Mouse (Mus musculus) cerebellum, adult 11-12 months (tissue): ENCODE results near the gene Gm1123.

Experiments used
- DNase-seq: peaks from one replicate; pipeline ENCODE4 v3.0.0; 2022

The Gm1123 gene

DNA sequence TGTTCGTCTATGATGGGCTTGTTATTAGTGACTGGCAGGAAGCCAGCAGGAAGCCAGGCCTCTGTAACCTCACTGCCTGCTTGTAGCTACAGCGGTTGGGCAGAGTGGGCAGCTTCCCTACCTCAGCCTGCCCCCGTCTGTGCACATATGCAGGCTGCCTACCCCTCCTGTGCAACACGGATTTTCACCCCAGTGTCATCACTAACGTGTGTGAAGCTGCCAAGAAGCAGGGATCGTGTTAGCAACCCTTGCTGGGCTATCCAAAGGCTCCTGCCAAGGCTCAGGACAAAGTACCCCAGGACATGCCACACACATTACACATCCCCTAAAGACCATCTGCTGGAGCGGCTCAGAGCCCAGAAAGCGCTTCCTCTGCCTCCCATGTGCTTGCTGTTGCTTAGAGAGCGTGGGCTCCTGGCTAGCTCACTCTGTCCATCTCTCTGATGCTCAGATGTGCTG, 35.6 kb downstream of the Gm1123 start:
- DNase-seq: peak; percentile 90

DNA sequence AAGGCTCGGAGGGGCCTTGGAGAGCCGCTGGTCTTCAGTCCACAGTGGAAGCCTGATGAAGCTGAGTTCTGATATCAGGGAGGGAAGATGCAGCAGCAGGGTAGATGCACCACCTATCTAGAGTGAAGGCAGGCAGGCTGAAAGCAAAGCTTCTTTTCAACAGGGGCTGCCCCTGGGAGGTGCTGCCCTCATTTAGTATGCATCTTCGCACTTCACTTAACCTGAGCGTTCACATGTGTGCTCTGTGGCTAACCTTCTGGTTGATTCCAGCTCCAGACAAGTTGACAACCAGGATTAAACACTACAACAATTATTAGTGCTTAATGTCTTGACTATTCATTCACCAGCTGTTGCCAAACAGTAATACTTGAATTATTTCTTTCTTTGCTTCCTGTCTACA, 41.4 kb downstream of the Gm1123 start:
- DNase-seq: no peak

- DNase-seq: no peak
Observed at GRCm38 (mm10) chr9:98987131-98987530, 48.4 kb downstream of the Gm1123 start.

DNA sequence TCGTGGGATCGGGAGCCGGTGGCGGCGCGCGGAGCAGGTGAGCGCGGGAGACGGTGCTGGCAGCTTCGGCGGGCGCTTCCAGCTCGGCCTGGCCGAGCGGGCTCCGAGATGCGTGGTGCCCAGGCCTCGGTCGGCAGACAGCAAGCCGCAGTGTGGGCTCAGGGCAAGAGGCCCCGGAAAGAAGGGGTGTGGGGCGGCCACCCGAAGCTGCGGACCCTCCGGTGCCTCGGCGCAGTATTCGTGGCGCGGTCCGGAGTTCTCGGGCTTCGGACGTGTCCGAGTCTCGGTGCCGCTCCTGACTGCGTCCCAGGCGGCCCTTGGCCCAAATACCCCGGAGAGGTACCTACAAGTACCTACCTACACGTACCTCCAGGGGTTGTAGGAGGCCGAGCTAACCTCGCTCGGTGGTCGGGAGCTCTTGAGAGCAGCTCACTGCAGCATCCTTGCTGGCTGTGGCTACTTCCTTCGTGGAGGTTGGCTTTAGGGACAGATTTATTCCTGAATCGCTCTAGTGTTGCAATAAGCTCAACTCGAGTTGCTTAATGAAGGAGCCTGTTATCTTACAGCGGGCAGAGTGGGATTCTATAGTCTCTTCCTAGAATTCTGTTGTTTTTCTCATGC, 48.9 kb downstream of the Gm1123 start:
- DNase-seq: no peak

GRCm38 (mm10) chr9:98985800-98986475, 49.6 kb downstream of the Gm1123 start, which contains the start of gene Faim:
Faim (plus strand) TSS chr9:98986373.
- peak; percentile 98 for DNase-seq

DNA sequence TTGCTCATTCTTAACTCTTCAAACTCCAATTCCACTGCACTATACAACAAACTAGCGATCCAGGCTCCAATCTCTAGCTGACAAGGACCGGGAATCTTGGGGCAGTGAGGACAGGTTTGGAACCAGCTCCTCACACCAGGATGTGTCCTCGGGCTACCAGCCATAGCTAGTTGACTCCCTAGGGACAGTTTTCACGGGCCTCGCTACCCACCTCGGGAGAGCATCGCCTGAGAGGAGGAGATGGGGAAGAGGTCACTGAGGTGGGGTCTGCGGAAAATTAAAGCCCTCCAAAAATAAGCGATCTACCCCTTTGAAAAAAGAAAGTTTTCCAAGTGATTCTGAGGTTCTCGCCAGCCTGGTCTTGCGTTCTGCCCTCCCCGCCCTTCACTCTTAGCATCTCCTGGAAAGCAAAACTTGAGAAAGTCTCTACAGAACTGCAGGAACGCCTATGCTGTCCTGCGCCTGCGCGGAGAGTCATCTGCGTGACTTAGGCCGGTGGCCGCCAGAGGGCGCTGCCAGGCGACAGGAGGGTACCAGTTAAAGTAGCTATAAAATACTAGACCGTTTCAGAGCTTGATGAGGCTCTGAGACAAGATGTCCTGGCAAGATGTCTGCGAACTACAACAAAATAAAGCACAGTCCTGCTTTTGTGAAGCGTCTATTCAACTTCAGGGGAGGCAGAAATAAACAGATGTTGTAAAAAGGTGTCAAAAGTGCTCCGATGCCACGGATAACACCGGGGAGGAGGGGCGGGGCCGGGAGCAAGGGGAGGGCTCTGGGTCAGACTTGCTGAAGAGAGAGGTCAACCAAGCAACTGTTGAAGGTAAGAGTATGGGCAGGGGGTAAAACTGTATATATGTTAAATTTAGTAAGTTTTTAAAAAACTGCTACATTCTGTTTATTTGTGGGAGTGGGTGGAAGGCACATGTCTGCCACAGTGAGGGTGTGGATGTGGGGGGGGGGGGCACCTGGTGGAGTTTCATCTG, 55.8 kb downstream of the Gm1123 start:
- DNase-seq: peak; percentile 76

DNA sequence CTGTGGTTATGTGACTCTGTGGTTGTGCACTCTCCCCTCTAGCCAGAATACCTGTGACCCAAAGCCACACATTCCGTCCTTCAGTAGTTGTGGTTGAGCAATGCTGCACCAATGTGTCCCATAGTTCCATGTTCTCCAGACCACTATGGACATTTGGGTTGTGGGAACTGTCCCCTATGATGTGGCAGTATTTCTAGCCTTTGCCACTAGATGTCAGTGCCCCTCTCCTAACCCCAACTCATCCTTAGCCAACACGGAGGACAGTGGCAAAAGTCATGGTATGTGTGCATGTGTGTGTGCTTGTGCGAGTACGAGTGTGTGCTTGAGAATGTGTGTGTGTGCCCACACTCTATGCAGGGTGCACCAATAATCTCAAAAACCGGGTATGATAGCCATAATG, 59.0 kb downstream of the Gm1123 start:
- no peak for DNase-seq

DNA sequence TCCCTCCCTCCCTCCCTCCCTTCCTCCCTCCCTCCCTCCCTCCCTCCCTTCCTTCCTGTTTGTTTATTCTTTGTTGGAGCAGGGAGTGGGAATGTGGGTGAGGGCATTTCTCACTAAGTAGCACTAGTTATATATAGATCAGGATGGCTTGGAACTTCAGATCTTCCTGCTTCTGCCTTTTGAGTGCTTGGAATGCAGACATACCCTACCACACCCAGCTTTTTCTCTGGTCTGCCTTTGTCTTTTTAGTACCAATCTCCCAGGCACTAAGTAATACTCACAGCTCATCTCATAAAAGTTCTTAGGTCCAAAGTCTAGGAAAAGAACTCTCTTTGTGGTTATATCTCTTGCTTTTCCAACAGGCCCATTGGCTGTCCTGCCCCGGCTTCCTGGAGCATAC, 59.4 kb downstream of the Gm1123 start:
- DNase-seq: no peak

GRCm38 (mm10) chr9:98974898-98975297, 60.6 kb downstream of the Gm1123 start:
- DNase-seq: no peak

DNA sequence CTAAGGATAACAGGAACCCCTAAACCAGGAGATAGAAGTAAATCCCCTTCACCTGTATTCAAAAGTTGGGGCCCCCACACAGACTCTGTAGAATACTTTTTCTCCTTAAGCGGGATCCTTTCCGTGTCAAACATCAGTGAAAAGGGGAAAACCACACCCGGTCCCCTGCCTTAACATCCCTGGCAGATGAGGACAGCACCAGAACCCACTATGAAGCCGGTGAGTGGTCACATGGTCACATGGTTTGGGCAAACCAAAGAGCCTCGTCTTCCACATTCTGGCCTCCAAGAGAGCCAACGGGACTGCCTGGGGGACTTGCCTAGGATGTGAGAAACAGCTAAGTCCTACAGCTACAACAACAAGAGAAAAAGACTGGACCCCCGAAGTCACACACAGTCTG, 62.0 kb downstream of the Gm1123 start:
- no peak for DNase-seq

DNA sequence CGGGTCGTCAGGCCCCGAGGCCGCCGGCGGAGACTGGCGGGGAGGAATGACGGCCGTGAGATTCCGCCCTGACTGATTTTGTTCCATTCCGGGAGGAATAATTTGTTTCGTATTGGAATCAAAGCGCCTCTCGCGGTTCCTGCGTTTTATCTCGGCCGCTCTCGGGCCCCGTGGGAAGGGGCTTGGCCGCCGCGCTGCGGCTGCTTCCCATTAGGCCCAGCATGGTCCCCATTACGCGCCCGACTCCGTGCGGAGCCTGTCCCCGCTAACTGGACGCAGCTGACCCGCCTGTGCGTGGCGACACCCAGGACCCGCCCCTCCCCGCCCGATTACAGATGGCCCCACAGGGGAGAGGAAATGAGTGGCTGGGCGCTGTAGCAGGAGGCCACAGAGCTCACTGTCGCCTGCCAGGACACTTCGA, 62.4 kb downstream of the Gm1123 start:
- DNase-seq: no peak

- DNase-seq: no peak
Observed at GRCm38 (mm10) chr9:98965084-98965483, 70.4 kb downstream of the Gm1123 start.

- no peak for DNase-seq
Observed at GRCm38 (mm10) chr9:98963661-98964060, 71.9 kb downstream of the Gm1123 start.

DNA sequence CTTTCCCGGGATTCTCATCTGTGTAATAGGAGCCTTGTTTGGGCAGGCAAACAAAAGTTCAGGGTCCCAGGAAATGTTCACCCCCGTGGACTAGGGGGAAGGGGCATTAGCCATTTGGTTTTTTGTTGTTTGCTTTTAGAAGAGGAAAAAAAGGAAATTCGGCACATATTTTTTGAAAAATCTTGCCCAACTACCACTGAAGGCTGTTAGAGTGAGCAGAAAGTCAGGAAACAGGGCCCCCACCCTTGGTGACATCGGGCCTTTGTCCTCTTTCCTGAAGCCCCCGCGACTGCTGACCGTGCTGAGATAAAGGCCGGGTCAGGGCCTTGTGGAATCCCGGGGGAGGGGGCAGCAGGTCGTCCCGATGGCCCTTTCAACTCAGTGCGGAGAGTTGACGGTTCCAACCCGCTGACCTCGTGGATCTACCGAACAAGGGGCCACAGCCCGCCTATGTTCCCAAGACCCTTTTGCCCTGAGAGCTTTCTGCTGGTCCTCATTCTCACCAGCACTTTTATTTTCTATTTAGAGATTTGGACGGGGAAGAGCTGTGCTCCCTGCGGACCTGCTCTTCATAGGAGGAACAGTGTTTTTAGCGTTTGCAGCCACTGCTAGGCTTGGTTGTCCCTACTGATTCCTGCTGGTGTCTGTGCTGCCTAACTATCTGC, 72.9 kb downstream of the Gm1123 start:
- DNase-seq: no peak

DNA sequence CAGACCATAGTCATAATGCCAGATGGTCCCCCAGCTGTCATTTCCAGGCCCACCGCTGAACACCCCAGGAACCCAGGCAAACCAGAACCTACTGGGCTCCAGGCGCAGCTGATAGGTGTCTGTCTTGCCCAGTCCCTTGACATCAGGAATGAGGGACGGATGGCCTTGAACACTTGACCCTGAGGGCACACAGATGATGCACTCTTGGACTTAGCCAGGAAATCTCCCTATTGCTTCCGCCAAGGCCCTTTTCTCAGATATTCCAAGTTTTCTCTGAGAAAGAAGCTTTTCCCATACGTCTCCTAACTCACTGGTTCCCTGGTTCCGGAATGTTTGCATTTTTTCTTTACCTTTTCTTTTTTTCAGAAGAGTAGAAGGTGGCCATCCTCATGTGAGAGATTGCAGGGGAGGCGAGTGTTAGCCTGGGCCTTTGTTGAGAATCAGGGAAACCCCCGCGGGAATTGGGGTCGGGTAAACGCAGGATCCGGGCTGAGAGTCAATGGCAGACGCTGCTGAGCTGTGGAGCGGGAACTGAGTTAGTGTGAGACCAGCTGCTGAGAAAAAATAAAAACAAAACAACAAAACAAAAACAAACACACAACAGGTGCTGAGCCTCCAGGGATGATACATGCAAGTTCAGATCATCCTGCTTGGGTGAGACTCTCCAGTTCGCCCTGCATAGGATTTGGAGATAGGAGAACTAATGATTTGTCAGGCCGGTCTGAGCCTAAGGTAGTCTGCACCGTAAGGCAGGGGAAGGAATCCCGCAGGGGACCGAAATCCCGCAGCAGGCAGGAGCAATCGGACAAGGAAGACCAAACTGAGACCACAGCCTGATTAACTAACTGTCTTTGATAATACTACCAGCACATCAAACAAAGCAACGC, 73.7 kb downstream of the Gm1123 start:
- no peak for DNase-seq

DNA sequence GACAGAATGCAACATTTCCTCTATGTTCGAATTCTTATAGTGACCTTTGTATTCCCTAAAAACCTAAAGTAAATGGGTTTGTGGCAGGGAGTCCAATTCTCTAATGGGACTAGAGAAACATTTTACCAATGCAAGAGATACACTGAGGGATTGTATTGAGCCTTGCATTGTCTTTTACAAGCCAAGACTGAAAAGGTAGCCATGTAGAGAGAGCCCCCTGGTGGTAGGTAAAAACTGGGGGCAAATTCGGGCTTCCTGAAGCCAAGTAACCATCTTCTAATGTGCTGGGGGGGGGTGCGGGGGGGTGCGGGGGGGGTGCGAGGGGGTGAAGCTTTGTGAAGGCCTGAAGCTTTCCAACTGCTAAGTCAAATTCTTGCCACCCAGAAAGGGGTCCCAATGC, 75.2 kb downstream of the Gm1123 start:
- no peak for DNase-seq

DNA sequence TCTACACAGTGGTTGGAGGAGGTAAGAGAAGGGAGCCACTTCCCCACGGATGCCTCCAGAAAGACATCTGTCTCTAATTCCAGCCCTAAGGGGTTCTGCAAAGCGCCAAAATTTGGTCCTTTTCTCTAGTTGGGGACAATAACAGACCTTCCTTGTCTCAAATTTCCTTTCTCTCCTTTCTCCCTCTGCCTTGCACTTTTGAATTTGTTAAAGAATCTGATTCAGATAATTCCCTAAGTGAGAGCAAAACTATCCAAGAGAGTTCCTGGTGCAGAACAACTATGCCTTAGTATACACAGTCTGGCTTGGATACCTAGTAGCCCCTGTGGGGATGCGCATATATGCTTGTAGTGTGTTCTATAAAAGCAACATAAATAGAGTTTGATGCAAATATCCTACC, 75.7 kb downstream of the Gm1123 start:
- no peak for DNase-seq

DNA sequence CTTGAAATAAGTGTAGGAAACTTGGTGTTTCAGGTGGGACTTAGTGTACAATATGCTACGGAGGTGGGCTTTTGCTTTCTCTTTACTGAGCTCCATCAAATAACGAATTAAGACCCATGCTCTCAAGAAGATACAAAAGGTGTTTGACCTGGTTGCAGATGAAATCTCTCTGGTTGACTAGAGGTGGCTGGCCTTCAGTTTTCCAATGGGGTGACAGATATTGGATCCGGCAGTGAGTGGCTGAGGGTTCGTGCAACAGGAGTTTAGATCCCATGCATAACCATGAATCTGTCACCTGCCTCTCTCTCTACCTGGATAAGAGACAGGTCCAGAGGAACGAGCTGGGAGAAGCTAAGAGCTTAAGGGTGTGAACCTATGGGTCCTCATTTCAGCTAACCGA, 76.9 kb downstream of the Gm1123 start:
- no peak for DNase-seq

- no peak for DNase-seq
Observed at GRCm38 (mm10) chr9:98957751-98958351, 77.7 kb downstream of the Gm1123 start.
